Mouse (Mus musculus) kidney, adult 8-10 months (tissue): ENCODE results near the gene Rgs8.
A peak's percentile ranks its signal among the peaks of the same experiment; 100 is the strongest.

Experiments used
- DNase-seq, 2 experiments: peaks; one replicate each; pipeline ENCODE4 v3.0.0; 2022

The Rgs8 gene

GRCm38 (mm10) chr1:153677635-153678034 is 24.8 kb downstream of the Rgs8 start:
- no peak for DNase-seq

GRCm38 (mm10) chr1:153679147-153679546 is 26.3 kb downstream of the Rgs8 start:
- DNase-seq: peak; percentile 84 to 91

GRCm38 (mm10) chr1:153679653-153680052 is 26.8 kb downstream of the Rgs8 start:
- no peak for DNase-seq

GRCm38 (mm10) chr1:153680363-153680762 is 27.5 kb downstream of the Rgs8 start:
- DNase-seq: no peak

GRCm38 (mm10) chr1:153681036-153681435 is 28.2 kb downstream of the Rgs8 start:
- no peak for DNase-seq

- DNase-seq: no peak
These were observed 30.4 kb downstream of the Rgs8 start for GRCm38 (mm10) chr1:153683190-153683589.

GRCm38 (mm10) chr1:153685630-153686029 is 32.8 kb downstream of the Rgs8 start:
- no peak for DNase-seq

GRCm38 (mm10) chr1:153692526-153692925 is 39.7 kb downstream of the Rgs8 start:
- no peak for DNase-seq

GRCm38 (mm10) chr1:153694372-153695120 is 41.7 kb downstream of the Rgs8 start:
- no peak for DNase-seq

- no peak for DNase-seq
These were observed 42.6 kb downstream of the Rgs8 start for GRCm38 (mm10) chr1:153695398-153695797.

GRCm38 (mm10) chr1:153696093-153696492 is 43.3 kb downstream of the Rgs8 start:
- no peak for DNase-seq

- DNase-seq: no peak
These were observed 43.7 kb downstream of the Rgs8 start for GRCm38 (mm10) chr1:153696541-153696940.

- DNase-seq: no peak
These were observed 44.9 kb downstream of the Rgs8 start for GRCm38 (mm10) chr1:153697581-153698251.

GRCm38 (mm10) chr1:153698311-153699084 is 45.7 kb downstream of the Rgs8 start:
- no peak for DNase-seq

GRCm38 (mm10) chr1:153700448-153701063 is 47.7 kb downstream of the Rgs8 start:
- DNase-seq: no peak

- no peak for DNase-seq
These were observed 48.6 kb downstream of the Rgs8 start for GRCm38 (mm10) chr1:153701461-153701860.

- DNase-seq: no peak
These were observed 49.5 kb downstream of the Rgs8 start for GRCm38 (mm10) chr1:153702166-153702852.

- no peak for DNase-seq
These were observed 50.1 kb downstream of the Rgs8 start for GRCm38 (mm10) chr1:153702853-153703410.

GRCm38 (mm10) chr1:153703445-153703991 is 50.7 kb downstream of the Rgs8 start:
- no peak for DNase-seq

GRCm38 (mm10) chr1:153704174-153704573 is 51.3 kb downstream of the Rgs8 start:
- no peak for DNase-seq

- no peak for DNase-seq
These were observed 52.2 kb downstream of the Rgs8 start for GRCm38 (mm10) chr1:153704996-153705395.

GRCm38 (mm10) chr1:153708626-153709025 is 55.8 kb downstream of the Rgs8 start:
- no peak for DNase-seq
